Mouse (Mus musculus) spleen, adult 2 months (tissue): Measurements from ENCODE around the gene Lpin1.

ENCODE experiments used
- CTCF ChIP-seq: fragments of 200-500 bp; IDR thresholded peaks from 2 replicates; pipeline ENCODE4 v1.5.1; 2011; ENCODE audit warnings: mild to moderate bottlenecking, inconsistent platforms; ENCODE audit not compliant: insufficient read depth, insufficient read length, insufficient replicate concordance; ENCODE audit errors: extremely low read depth
- POLR2A ChIP-seq: fragments of 200-500 bp; IDR thresholded peaks from 2 replicates; pipeline ENCODE4 v1.6.1; 2011; ENCODE audit warnings: low read depth, low read length, inconsistent platforms

DNA sequence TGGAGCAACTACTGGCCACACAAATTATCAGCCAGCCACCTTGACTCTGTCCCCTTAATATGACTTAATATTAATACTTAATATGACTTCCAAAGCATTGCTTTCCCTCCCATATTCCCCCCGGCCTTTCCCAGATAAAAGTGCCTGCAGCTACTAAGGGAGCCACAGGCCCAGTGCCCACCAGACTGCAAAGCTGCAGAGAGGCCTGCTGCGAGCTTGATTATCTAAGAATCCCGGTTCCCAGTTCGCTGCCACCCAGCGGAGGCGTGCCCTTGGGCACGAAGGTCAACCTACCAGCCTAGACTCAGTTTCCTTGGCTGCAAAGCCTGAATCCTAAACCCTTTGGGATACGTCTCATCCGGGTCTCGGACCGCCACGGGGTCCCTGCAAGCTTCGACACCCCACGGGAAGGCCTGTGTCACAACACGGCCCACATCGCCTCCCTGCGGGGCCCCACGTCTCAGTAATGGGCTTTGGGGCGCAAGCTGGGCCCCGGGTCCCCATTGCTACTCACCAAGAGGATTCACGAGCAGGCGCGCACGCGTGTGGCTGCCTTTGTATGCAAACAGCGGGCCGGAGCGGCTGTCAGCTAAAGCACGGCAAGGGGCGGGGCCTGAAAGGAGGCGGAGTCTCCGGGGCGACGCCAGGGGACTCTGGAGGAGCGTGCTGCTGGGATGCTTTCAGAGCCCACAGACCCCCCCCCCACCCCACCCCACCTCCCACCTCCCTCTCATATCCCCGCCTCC is 21.4 kb downstream of the Lpin1 start:
- no peak for TF ChIP-seq CTCF
- TF ChIP-seq POLR2A: peak; percentile 37
